Mouse (Mus musculus) megakaryocyte, embryonic 14.5 days (primary cell): ENCODE results near the gene Pfdn5.

Experiments used
- FLI1 ChIP-seq: IDR thresholded peaks from 2 replicates; pipeline ENCODE4 v1.6.1; 2012; ENCODE audit warnings: low read length, inconsistent platforms, mixed read lengths
- GATA1 ChIP-seq: IDR thresholded peaks from 3 replicates; pipeline ENCODE4 v1.6.1; 2012; ENCODE audit warnings: mixed read lengths, low read length, inconsistent platforms, borderline replicate concordance

- no peak for TF ChIP-seq GATA1
- TF ChIP-seq FLI1, result no peak
Observed at GRCm38 (mm10) chr15:102353986-102354385, 28.1 kb downstream of the Pfdn5 start.
